Mouse (Mus musculus) thymus, postnatal 25 days (tissue): Measurements from ENCODE around the gene Fam241a.
A peak's percentile ranks its signal among the peaks of the same experiment; 100 is the strongest.

Source experiments
- DNase-seq: peaks from one replicate; pipeline ENCODE4 v3.0.0; 2022

Fam241a gene

DNA sequence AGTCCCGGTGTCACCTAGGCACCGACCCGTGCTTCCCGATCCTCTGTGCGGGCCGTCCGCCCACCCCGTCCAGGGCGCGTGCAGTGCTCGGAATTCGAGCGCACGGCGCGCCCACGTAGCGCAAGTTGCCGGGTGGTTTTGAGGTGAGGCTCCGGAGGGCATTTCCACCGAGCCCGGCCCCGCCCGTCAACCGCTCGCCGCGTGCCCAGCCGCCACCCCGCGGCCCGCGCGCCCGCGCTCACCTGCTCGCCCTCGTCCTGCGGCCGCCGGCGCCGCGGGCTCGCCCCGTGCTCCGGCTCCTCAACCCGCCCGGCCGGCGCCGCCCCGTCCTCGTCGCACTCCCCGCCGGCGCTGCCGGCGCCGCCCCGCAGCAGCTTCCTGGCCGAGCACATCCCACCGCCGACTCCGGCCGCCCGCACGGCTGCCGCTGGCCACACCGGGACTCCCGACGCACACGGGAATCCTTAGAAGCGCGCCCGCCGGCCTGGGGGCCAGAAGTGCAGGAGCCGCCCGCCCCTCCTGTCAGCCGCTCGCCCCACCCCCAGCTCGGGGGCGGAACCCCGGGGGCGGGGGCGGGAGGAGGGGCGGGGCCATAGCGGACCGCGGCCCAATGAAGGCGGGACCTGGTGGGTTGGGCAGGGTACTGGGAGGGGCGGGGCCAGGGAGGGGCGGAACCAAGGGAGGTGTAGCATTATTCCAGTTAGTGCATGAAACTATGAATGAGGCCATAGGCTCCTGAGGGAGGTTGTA lies at the start of gene Fam241a:
Fam241a (minus strand) TSS at position 533 of the 750 bp plus-strand sequence.
- DNase-seq, result peak; percentile 93

DNA sequence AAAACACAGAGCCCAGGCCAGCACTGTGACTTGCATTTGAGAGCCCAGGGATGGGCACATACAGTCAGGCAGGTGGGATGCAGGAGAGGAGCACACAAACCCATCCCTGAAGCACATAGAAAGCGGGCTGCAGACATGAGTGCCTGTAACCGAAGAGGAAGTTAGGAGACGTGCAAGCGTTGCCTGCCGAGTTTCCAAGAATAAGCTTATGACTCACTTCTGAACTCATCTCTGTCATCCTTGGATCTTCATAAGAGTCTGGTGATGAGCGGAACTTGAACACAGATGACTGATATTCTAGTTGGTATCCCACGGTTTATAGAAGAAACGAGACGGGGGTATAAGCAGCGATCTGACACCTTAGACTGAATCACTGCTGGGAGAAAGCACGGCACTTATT lies 36.3 kb upstream of the Fam241a start:
- DNase-seq, result no peak

DNA sequence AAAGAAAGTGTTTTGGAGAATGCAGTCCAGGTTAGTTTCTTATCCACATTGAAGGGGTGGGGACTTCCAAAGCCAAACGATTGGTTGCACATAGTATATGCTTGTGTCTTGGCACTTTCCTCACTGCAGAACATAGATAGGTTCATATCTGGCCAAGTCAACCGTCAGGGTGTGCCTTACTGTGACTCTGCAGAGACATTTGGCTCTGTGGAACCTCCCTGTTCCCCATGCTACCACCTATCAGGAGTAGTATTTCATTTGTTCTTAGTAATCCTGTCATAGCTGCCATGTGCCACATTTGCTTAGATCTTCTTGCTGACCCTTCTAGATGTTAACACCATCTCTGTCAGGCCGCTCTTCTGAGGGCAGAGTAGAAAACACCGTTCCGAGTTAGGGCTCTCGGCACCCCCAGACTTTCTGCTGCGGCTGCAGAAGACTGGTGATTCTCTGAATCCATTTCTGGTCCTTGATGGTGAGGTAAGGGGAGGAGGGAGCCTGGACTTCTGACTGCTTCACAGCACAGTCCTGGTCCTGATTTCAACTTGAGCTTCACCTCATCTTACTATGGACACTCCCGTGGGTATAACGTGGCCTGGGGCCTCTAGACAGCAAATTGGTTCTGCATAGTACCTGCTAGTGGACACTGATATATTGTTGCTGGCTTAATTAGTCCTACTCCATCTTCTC lies 34.3 kb upstream of the Fam241a start:
- no peak for DNase-seq

DNA sequence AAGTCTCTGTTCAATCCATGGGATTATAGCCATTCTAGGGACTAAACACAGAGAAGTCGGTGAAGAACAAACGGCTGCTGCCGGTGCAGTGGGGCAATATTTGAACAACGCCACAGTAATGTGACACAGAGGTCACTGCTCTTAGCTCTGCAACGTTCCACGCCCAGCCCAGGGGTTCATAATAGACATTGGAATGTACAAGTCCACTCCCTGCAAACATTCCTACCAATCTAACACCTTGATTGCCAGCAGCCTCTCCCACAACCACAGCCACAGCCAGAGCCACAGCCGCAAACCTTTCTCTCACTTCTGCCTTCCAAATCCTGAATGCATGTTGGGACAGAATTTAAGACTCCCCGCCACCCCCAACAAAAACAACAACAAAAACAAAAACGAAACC lies 33.8 kb upstream of the Fam241a start:
- DNase-seq, result no peak

DNA sequence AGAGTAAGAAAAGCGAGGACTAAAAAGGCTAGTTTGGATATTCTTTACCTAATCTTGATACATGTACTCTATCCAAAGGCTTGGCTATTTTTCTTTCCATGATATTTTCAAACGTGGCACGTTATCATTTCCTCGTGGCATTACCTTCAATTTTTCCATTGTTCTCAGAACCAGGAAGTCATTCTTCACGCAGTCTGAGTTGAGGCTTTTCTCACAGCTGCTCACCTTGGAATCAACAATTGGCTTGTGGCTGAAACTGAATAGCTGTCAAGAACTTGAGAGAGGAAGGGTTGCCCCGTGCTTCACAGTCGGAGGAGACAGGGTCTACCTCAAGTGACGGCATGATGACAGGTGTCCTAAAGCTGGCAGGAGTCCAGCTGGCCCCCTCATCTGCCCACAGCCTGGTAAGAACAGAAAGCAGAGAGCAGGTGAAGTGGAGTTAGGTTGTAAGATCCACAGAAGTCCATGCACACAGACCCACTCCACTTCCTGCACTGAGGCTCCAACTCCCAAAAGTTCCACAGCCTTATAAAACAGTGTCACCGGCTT lies 30.6 kb upstream of the Fam241a start:
- DNase-seq, result no peak

DNA sequence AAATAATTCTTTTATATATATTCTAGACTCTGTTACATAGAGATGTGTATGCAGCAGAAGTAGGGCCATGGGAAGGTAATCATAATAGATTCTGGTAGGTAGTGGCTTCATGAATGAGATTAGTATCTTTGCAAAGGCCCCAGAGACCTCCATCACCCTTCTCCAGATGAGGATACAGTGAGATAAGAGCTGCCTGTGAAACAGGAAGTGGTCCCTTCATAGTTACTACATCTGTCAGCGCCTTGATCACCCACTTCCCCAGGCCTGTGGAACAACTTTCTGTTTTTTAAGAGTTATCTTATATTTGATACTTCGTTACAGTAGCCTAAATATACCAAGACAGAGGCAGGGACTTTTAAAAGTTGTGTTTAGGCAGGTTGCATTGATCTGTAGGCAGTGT lies 28.3 kb upstream of the Fam241a start:
- DNase-seq, result peak; percentile 20

DNA sequence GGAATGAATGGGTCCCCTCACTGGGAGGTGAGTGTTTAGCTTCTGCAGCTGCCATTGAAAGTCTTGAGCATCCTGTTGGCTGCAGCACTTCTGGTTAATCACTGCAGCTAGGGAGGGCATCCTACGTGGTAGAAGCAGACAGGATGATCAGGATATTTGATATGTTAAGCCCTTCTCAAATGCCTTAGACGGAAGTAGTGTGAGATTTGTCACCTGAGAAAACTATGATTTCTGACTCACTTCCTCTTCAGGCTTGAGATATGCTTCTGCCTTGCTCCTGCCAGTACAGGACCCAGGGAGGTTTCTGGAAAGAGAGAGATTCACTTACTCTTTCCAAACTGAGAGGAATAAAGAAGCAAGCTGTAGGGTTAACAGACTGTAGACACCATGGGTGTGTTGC lies 27.1 kb upstream of the Fam241a start:
- no peak for DNase-seq

DNA sequence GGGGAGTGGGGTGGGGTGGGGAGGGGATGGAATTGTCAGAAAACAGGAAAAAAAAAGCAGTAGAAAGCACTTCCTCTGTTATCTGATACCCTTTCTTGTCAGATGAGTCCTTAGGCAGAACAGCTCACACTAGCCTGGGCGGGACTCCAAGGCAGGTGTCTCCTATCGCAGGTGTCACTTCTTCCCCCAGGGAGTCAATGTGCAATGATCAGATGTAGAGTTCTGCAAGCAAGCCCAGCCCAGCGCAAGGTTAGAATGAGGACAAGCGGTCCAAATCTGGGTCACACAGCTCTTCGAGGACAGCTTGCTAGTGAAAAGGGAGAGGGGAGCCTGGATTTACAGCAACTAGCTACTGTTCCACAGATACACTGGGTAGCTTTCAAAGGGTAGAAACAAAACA lies 26.0 kb upstream of the Fam241a start:
- DNase-seq, result peak; percentile 21

DNA sequence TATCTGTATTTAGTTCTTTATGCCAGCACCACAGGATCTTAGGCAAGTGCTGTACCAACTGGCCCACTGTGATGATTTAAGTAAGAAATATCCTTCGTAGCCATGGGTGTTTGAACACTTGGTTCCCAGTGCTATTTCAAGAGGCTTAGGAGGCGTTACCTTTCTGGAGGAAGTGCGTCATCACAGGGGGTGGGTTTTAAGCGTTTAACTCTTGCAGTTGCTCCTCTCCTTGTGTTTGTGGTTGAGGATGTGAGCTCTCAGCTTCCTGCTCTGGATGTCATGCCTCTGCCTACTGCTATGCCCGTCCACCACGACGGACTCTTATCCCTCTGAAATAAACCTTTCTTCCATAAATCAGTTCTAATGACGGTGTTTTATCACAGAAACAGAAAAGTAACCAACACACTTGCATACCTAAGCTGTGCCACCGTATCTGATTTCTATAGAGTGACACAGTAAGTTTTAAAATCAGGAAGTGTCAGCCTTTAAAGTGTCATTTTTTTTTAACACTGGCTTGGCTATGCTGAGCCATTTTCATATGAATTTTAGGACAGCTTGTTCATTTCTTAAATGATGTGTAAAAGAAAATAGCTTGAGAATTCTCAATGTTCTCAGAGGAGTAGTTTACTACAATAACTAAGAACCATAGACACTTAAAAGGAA lies 22.0 kb upstream of the Fam241a start:
- DNase-seq, result no peak

DNA sequence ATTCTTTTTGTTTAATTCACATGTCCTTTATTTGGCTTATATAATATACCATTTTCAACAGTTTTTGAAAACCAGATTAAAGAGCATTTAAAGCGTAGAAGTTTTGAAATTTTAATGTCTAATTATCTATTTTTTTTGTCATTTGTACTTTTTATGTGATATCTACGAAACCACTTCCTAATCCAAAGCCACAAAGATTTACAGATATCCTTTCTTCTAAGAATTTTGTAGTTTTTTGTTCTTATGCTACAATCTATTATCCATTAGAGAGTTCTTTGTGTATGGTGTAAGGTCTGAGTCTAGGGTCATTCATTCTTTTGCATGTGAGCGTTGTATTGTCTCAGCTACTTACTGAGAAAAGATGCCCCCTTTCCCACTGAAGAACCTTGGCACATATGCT lies 21.4 kb upstream of the Fam241a start:
- DNase-seq, result no peak

DNA sequence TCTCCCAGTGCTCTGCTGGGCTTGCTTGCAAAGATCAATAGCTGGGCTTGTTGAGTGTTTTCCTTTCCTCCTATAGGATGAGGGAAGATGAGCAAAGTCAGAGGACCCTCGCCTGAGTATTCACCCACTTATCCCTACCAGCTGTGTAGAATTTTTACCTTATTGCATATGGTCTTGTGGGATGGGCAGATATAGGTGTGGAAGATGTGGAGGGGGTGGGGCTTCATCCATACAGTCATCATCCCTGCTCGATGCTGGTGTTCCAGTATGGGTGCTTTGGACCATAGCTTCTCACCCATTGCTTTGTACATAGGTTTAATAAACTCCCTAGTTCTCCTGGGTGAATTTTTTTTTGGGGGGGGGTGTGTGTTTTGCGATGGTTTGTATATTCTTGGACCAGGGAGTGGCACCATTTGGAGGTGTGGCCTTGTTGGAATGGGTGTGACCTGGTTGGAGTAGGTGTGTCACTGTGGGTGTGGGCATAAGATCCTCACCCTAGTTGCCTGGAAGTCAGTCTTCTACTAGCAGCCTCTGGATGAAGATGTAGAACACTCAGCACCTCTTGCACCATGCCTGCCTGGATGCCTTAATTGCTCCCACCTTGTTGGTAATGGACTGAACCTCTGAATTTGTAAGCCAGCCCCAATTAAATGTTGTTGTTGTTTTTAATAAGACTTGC lies 19.7 kb upstream of the Fam241a start:
- no peak for DNase-seq

DNA sequence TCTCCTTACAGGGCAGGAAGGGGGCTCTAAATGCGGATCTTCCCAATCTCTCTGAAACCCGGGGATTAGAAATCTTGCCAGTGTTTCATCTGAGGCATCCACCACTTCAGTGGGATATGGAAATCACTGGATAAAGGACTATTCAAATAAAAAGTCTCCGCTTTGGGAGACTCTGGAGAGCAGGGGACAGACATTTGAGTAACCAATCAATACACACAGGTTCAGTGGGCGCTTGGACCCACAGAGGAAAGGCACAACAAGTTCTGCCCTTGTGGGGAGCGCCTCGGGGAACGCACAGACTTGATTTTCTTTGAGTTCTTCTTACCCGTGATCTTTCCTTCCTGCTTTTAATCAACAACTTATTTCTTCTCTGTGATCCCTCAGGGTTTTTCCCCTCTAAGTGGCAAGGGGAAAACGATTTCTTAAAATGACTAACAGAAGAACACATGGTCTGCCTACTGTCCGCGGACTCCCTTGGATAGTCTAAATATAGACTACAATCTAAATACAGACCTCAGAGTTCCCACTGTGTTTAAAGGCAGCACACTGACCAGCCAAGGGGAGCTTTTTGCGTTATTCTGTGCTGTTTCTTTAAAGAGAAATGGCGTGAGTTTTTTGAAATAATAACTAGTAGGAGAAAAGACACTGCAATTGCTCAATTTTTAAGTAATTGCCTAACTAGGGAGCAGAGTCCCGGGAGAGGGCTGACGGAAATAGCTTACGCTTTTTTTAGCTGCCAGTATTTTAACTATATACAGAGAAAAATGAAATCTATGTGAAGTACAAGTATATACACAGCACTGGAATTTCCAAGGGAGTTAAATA lies 18.0 kb upstream of the Fam241a start:
- DNase-seq, result no peak

DNA sequence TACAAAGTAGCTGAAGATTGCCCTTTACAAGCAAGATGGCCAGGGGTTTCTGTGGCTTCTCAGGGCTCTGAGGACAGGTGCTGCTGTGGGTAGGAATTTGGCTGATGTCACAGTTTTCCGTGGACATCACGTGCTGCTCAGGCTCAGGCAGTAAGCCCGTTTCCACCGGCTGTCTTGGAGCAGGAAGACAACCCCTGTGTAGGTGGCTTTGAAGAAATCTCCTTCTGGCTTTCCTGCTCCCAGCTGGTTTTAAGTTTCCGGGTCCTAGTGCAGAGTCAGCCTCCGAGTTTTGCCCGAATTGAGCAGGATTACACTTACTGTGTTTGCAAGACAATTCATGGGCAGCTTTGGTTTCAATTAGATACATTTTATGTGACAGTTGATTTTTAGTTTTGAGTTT lies 13.8 kb upstream of the Fam241a start:
- no peak for DNase-seq

DNA sequence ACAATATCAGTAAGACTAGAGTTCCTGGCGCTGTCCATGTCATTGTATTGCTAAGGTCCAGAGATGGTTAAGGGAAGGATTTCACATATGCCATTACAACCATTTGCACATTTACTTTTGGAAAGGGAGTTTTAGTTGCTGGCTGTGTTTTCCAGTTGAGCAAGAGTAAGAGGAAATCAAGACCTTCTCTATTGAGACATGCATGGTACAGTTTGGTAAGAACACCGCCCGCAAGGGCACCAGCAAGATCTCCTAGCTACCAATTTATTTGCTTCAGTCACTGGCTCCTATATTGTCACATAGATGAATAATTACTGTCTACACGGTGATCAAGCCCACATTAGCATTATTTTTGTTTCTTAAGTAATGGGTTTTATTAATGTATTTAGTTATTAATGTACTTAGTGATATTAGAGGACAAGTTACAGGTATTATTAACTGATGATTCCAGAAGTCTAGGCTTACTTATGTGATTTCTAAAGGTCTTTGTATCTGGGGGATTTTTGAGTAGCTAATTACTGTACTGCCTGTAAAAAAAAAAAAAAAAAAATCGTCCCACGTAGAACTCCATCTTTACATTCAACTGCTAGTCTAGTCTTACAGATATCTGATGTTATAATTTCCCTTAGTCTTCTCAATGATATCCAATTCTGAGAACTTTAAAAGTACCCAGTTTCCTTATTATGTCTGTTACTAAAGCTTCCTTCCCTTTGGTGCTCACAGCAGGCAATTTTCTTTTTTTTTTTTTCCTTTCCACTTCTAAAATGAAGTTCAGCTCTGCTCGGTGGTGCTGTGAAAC lies 944 bp downstream of the Fam241a start:
- no peak for DNase-seq

DNA sequence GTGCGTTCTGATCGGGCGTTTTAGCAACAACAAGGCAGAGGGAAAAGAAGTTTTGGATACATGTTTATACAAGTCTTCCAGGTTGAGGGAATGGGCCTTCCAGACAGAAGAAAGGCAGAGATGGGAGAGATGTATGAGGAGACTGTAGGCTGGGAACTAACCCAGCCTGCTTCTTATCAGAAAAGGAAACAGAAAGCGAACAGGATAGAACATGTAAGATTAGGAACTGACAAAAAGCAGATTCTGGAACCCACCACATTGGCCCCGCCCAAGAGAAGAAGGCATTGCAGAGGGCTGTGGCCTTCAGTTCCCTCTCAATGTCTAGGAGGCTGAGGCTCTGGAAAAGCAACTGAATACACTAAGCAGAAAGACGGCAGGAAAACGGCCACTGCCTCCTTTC lies 2.2 kb downstream of the Fam241a start:
- no peak for DNase-seq

DNA sequence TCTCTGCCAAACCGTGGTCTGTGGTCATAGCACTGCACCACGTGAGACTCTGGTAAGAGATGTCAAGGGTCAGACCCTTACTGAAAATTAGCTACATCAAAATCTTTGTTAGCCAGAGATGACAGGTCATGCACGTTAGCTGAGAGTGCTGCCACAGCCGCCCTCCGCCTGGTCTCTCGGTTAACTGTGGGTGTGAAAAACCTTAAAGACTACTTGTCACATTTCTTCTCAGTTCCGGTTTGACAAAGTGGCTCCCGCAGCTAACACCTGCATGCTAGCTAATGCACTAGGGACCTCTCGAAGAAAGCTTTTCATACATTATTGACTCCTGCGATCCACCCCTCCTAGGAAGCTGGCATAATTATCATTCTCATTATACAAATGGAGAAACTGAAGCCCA lies 4.2 kb downstream of the Fam241a start:
- DNase-seq, result no peak

DNA sequence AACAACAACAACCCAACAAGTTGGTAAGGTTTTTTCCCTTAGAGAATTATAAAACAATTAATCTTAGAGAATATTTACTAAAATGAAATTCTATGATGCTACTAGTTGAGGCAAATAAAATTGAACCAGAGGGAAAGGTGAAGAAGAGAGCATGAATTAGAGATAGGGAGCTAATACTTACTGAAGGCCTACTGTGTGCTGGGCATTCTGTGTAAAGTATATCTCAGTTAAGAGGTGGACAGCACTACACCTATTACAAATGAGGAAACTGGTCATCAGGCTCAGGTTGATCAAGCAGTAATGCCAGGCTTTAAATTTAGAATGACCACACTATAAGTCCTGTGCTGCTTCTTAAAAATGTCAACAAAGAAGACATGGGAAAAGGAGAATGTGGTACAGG lies 6.1 kb downstream of the Fam241a start:
- no peak for DNase-seq

DNA sequence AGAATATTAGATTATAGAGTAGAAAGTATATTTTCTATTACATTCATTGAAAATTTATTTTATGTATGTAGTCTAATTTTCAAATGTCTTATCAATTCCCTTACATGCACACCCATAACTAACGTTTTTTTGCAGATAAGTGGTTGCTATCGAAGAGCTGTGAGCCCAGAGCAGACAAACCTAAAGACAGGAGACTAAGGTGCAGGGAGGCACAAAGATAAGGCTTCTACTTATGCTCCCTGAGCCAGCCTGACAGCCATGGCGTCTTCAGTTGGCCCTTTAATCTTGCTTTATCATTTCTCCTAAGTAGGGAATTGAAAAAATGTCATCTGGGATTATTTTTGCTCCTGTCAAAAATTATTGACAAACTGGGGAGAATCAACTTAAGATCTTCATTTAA lies 6.6 kb downstream of the Fam241a start:
- DNase-seq, result no peak

DNA sequence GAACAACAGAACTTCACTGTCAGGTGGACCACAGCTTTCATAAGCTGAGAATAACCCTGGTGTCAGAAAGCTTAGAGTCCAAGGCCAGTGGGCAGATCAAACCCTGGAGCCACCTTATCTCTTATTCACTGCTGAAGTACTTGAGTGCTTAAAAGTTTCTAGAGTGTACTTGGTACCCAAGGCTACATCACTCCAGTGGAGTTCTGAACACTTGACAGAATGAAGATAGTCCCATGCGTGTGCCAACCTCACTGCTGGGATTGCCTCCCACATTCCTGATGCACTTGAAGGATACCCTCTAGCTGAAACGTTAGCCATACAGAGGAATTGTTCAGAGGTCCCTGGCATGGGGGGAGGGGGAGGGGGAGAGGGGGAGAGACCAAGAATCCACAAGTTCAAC lies 14.4 kb downstream of the Fam241a start:
- DNase-seq, result no peak

DNA sequence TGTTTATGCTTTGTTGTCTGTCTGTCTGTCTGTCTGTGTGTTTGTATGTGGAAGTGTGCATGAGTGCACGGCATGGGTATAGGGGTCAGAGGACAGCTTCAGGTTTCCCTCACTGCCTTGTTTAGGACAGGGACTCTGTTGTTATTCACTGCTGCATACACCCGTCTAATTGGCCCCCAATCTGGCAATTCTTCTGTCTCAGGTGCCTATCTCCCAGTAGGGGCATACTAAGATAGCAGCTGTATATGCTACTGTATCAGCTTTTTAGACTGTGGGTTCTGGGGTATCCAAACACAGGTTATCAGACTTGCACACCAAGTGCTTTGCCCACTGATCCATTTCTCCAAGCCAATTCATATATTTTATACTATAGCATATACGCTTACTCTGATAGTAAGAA lies 16.2 kb downstream of the Fam241a start:
- DNase-seq, result no peak

DNA sequence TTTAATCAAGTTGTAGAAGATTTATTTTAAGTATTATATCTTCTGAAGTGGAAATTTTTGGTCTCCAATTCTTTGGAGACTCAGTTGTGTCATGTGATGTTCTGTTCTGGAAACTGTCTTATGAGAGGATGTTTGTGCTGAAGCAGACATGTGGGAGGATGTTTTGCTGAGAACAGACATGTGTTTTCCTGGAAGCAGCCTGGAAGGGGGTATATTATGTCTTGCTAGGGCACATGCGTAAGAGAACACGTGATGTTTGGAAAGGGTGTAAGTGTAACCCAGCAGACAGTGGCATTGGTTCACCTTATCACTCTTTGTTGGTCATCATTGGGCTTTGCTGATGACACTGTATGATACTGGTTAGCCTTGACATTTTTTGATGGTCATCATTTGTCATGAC lies 20.6 kb downstream of the Fam241a start:
- no peak for DNase-seq

DNA sequence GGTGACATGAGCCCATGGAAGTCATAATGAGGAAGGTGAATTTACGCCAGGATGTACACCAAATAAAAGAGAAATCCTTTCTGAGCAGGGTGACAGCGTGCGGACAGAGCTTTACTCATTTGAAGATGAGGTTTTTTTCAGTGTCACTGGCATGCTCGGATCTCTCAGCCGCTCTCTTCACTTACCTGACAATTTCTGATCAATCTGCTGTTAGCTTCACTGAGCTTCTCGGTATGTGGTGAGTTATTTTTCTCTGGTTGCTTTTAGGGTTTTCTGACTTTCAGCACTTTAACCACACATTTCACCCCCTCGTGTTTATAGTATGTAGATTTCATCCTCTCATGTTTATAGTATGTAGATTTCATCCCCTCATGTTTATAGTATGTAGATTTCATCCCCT lies 21.1 kb downstream of the Fam241a start:
- DNase-seq, result no peak
